Mouse (Mus musculus) olfactory bulb, adult 2 months (tissue): ENCODE measurements at regions not wholly inside any gene's neighbourhood (a gene's known extent, or its start where the extent isn't known, plus 50 kb on each side); places are given as distances from the start of the nearest gene placed in this dataset.

ENCODE experiments used
- CTCF ChIP-seq: fragments of 200-500 bp; IDR thresholded peaks from 2 replicates; pipeline ENCODE4 v1.5.1; 2012; ENCODE audit warnings: low read depth, mild to moderate bottlenecking, low read length, moderate library complexity; ENCODE audit not compliant: insufficient read depth
- POLR2A ChIP-seq: fragments of 200-500 bp; IDR thresholded peaks from 2 replicates; pipeline ENCODE4 v1.6.1; 2012; ENCODE audit warnings: mild to moderate bottlenecking, low read depth, low read length, moderate library complexity; ENCODE audit not compliant: insufficient read depth

DNA sequence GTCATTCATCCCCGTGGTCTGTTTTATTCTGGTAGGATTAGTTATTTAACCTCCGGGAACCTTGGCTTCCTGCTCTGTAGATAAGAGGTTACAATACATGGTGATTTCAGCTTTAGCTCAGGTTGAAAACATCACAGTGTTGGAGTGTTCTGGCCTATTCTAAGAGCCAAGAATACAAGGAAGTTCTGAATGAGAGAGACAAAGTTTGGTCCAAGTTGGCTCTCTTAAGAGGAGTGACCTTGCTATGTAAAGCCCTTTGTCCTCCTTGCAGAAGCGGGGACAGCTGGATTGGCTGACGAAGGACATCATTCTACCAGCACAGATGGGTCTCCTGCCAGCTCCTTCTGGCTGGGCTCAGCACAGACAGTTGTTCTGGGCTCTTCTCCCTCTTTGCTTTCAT lies 73.7 kb upstream of the Stt3b start:
- no peak for TF ChIP-seq CTCF
- TF ChIP-seq POLR2A: no peak
